Mouse (Mus musculus): Measurements from ENCODE around the gene Kdm1b.

The Kdm1b gene

DNA sequence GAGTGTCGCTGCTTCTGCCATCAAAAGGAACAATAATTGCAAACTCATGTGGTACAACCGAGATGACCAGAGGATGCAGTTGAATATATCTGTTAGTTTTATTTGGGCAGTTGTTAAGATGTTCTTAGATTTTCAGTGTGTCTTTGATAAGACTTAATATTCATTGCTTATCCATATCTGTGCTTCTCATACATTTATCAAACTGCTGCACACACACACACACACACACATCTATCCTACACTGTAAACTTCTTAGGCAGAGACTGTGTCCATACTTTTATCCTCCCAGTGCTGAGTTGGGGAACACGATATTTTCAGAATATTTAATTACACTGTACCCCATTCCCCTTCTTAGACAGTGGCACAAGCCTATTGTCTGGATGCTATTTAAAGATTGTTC, 67.9 kb downstream of the Kdm1b start:
- DNase-seq, result no peak

DNA sequence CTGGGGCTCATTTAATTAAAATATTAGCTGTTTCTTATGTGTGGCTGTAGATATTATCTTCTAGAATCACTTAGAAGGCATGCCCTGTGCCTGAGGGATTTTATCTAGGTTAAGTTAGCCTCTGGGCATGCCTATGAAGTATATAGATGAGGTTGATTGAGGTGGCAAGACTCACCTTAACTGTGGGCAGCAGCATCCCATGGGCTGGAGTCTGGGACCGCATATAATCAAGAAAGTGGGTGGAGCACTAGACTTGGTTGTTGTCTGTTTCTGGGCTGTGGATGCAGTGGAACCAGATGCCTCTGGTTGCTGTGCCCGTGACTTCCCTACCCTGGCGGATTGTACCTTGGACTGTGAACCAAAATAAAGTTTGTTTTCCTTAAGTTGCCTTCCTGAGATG, 68.8 kb downstream of the Kdm1b start:
- DNase-seq, result no peak

DNA sequence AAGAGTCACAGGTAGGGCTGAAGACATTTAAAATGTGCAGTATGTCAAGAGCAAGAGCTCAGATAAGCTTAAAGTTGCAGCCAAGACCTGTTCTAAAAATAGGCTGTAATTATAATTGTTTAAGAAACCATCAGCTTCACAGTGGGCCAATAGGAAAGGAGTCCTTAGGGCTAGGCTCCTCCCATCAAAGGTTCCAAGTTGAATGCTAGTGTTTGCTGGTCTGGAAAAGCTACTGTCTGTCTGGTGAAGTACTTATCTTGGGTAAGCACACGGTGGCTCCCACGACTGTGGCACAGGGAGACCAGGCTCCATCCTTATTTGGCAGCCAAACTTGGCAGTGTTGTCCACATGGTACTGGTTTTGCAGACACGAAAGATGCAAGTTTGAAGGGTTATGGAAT, 69.6 kb downstream of the Kdm1b start:
- DNase-seq, result no peak

DNA sequence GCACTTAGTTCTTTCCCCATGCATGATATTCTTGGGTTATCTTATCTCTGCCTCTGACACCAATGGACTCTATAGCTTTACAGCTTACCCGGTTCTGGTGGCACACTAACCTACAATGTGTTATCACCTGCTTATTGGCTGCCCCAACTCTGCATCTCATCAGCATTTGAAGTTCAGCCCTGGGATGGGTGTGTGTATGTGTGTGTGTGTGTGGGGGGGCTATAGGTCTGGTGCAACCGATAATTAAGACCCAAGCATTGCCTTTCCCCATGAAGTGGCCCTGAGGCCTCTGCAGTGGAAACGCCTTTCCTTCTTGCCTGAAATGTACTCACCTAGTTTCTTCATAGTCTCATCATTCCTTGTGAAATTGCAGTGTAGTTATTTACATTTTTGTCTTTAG, 72.7 kb downstream of the Kdm1b start:
- no peak for DNase-seq

DNA sequence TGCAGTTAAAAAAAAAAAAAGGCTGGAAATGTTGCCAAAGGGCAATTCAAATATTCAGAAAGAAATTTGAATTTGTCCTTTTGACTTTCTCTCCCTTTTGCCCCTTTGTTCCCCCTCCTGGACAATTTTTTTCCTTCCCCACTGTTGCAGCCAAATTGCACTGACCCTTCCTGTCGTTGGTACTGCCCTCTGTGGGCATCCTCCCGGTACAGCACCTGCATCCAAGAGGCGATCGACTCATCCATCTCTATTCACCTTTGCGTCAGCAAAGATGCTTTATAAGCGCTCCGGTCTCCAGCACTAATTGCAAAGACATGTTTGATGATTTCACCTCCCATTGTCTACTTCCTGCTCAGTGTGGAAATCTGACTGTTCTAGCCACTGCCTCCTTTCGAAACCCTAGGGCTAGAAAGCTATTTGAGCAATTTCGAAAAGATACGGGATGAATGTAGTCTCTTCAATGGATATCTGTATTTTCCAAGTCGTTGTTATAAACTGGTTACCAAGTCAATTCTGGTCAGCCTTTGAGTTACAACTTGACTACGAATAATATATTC, 78.1 kb downstream of the Kdm1b start:
- peak in 1 of 2 experiments; percentile 27 for DNase-seq

DNA sequence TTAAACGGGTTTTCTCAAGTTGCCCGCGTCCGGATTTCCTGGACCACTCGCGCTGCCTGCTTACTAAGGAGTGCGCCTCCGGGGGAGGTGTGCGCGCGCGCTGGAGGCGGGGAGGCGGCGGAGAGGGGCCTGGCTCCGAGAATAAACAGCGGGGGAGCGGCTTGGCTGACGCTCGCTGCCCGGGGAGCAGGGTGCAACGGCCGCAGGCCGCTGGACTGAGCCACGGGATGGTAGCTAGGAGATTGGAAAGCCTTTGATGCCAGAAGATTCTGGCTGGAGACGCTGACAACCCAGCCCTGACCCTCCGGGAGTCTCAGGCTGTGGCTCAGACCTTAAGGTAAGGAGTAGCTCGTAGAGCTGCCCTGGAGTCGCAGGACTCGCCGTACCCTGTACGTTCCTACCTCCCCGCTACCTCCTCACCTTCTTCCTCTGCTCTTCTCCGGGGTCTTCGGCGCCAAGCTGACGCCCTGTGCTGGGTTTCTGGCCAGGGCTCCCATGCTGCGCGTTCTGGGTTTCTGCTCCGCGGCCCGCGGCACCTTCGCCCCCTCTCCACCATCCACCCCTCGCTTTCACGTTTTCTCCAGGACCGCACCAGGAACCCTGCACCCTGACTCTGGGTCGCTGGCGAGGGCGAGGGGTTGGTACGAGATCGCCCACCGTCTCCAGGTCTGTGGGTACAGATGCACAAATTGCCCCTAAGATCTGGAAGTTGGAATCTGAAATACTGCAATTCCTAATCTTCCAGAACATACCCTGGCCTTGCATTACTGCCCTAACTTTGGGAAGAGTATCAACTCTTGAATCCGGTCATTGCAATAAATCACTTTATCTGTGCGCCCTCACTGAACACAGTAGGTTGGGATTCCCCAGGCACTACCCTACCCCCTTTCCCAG, 79.5 kb downstream of the Kdm1b start, which contains the start of gene Rnf144b:
TSS of gene Rnf144b (plus strand) at position 120 of the 894 bp plus-strand sequence.
- peak; percentile 63 to 76 for DNase-seq

DNA sequence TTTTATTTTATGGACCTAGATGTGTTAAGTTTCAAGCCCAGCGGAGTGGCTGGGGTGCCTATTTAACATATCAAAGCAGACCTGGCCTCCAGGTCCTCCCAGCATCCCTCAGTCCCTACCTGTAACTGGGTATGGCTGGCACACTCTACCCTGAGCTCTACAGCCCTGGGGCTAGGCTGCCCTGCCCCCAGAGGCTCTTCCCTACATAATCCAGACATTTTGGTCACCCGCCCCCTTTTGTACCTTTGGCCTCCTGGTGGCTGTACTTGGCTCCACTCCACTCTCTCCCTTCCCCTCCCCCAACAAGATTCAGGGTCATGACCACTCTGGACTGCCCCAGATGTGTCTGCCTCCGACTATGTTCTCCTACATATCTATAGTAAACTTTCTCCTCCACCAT, 81.2 kb downstream of the Kdm1b start:
- peak in 1 of 2 experiments; percentile 47 for DNase-seq

DNA sequence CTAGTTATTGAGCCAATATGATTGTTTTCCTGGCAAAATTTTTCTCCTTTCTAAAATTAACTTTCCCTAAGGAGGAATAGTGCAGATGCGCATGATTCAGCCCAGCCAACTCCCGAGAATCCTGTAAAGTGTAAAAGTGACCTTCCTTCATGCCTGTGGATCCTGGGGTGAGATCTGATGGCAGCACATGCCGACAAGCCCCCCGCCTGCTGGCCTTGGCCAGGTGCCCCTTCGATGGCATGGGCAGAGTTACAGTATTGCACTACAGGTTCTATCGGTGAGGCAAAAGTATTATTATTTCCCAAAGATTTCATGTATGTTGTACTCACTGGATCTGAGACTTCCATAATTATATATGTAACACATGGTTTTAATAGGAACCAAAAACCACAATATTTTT, 81.7 kb downstream of the Kdm1b start:
- no peak for DNase-seq

DNA sequence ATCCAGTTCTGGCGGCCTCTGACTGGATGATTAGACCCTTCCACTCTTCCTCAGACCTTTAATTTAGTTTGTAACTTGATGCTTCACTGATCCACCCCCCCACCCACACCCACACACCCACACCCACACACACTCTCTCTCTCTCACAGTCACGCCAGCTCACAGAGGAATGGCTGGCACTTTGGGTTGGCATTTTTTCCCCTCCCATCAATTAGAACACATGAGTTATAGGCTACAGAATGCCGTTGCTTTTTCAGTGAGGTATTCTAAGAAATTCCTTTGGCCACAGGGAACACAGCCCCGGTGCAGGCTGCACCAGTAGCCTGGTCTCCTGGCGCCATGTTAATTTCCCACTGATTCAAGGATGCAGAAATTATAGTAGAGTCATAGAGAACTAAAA, 82.3 kb downstream of the Kdm1b start:
- peak in 1 of 2 experiments; percentile 25 for DNase-seq

DNA sequence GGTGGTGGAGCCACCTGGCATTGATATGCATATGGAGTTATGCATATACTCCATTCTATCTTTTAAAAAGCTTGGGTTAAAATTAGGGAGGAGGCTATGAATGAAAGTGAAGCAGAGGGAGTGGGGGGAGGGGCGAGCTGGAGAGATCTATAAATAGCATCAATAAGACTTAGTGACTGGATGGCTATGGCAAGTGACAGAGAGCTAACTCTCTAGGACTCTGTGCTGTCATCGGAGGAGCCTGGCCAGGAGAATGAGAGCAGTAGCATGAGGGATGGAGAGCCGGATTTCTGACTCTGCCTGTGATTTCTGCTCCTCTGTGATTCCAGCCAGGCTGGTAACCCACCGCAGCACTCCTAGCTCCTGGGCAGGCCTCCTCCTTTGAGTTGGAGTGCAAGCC, 85.8 kb downstream of the Kdm1b start:
- DNase-seq, result no peak

DNA sequence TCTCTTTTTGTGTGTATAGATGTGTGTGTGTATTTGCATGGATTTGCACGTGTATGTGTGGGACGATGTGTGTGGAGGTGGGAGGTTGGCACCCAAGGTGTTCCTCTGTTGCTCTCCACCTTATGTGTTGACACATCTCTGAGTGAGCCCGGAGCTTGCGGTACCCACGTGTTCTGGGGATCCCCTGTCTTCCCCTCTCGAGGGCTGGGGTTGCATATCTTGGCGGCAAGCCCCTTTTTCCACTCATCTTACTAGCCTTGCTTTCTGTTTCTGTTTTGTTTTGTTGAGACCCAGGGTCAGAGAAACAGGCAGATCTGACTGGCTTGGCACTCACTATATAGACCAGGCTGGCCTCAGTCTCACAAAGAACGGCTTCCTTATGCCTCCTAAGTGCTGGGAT, 89.8 kb downstream of the Kdm1b start:
- no peak for DNase-seq

DNA sequence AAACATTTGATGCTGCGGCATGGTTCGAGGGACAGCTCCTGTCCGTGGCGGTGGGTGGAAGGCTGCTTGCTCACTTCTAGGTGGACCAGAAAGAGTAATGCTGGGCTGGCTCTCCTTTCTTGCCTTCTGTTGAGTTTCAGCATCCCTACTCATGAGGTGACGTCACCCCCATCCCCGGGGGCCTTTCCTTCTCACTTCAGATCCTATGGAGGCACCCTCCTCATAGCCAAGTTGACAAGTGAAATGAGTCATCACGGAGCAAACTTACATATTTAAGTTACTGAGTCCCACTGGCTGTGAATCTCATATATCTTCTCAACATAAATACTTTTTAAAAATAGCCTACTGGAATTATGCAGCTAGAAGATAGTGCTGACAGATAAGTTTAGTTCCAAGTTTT, 91.5 kb downstream of the Kdm1b start:
- DNase-seq, result no peak
